Mouse (Mus musculus) forebrain, embryonic 16.5 days (tissue): ENCODE results near the gene Commd1. TPM values are rescaled to one million over a fixed set of nuclear protein-coding genes. Genes with fewer than 3 reads are reported as not detected.

ENCODE experiments used
- ATAC-seq: fragments of 200-750 bp; cut with Nextera tagmentation; 2 replicates; pipeline ENCODE4 v1.8.0; 2017; ENCODE audit warnings: mild to moderate bottlenecking, moderate library complexity
- H3K27ac ChIP-seq: fragments of 300-500 bp; sonication (generic); 2 replicates; pipeline ENCODE4 v1.5.1; 2014; ENCODE audit warnings: low read length, control low read depth
- H3K27me3 ChIP-seq: fragments of 300-500 bp; sonication (generic); replicated peaks from 2 replicates; pipeline ENCODE4 v1.6.1; 2014; ENCODE audit warnings: low read length; ENCODE audit not compliant: control insufficient read depth, insufficient read depth
- H3K36me3 ChIP-seq: fragments of 300-500 bp; sonication (generic); 2 replicates; pipeline ENCODE4 v1.6.1; 2014; ENCODE audit not compliant: control insufficient read depth, insufficient read depth
- H3K4me1 ChIP-seq: fragments of 300-500 bp; sonication (generic); replicated peaks from 2 replicates; pipeline ENCODE4 v1.6.1; 2014; ENCODE audit warnings: low read length; ENCODE audit not compliant: control insufficient read depth, insufficient read depth
- H3K4me2 ChIP-seq: fragments of 300-500 bp; sonication (generic); 2 replicates; pipeline ENCODE4 v1.6.1; 2014; ENCODE audit warnings: mild to moderate bottlenecking, low read length, control low read depth
- H3K4me3 ChIP-seq: fragments of 300-500 bp; sonication (generic); replicated peaks from 2 replicates; pipeline ENCODE4 v1.5.1; 2014; ENCODE audit warnings: mild to moderate bottlenecking, low read length, control low read depth
- H3K9ac ChIP-seq: fragments of 300-500 bp; sonication (generic); replicated peaks from 2 replicates; pipeline ENCODE4 v1.6.1; 2014; ENCODE audit warnings: low read depth, low read length, control low read depth
- H3K9me3 ChIP-seq: fragments of 300-500 bp; sonication (generic); 2 replicates; pipeline ENCODE4 v1.6.1; 2016; ENCODE audit warnings: low read length; ENCODE audit not compliant: control insufficient read depth
- WGBS: fragments of 180-500 bp; shearing (Covaris S2); extraction: QIAGEN DNeasy Blood & Tissue Kit; methylation state at CpG from one replicate; pipeline ENCODE4 v1.1.7; 2014; 5-methylcytosine and 5-hydroxymethylcytosine counted together
- polyA plus RNA-seq: library from polyadenylated mRNA; unstranded; fragments of >200 nt; fragmentation: Nextera tagmentation; extraction: Ambion mirVana; gene quantifications from 2 replicates; pipeline ENCODE4 v1.2.1, GENCODE M21; 2015

Gene Commd1
- polyA plus RNA-seq, 1 experiment from 2014 or later, result 225 TPM

DNA sequence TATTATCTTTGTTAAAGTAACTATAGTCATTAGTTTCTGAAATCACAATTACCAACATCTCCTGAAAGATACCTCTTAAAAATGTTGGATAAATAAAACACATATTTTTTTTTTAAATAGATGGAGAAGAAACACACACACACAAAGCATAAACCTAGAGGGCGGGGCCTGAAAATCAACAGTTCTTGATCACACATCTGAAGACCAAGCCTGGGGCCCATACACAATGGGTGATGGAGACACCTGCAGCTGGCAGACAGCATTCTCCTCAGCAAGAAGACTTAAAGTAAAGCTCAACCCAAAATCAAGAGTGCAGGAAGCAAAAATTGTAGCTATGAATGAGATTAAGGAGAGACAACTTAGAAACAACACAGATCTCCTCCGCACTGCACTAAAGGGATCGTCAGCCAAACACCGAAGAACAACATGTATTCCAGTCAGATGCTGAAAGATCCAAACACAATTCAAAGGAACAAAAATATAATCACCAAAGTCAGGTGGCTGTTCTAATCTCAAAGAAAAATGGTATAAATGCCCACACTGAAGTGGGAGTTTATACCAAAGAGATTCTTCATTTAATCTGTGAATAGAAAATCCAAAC lies 44.4 kb downstream of the Commd1 start:
- ATAC-seq, result no peak
- no peak overlapping the region for H3K27ac ChIP-seq
- WGBS, result 91% methylated on average over 4 of the region's 4 CpGs
- H3K36me3 ChIP-seq, result no peaks in the 10 kb centered on the region
- no peaks in the 10 kb centered on the region for H3K27me3 ChIP-seq
- H3K4me1 ChIP-seq, result peaks cover 2% of the 10 kb centered on the region; the same call in 1 of the 2 replicates
- H3K4me2 ChIP-seq, result no peak overlapping the region
- no peak overlapping the region for H3K4me3 ChIP-seq
- H3K9ac ChIP-seq, result no peak overlapping the region
- no peaks in the 10 kb centered on the region for H3K9me3 ChIP-seq

DNA sequence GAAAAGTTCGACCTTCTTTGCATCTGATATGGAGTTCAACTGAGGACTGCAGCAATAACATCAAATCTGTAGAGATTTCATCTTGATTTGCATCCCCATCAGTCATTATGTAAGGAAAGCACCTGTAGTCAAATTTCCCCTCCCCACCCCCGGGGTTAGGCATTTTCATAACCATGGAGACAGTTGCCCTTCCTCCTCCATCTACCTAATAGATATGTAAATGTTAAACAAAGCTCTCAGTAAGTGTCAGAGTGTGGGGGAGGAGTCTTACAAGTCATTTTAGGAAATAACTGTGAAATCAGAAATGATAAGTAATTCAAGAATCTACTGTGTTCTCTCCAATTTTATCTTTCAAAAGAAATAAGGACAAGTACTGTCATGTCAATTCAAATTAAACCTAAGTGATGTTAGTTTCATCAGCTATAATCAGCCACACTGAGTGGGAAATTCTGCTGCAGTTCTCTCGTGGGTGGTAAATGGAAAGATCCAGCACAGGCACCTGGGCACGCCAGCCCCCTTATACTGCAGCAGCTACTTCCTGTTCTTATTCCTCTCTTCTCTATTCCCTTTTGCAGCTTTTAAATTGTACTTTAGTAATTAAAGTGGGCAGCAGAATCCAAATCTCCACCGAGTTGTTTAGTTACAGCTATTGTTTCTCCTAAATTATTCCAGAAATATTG lies 45.6 kb downstream of the Commd1 start:
- peaks cover 2% of the 10 kb centered on the region; the same call in 1 of the 2 replicates for H3K4me1 ChIP-seq
- H3K4me2 ChIP-seq, result no peak overlapping the region
- no peaks in the 10 kb centered on the region for H3K9me3 ChIP-seq
- no peaks in the 10 kb centered on the region for H3K36me3 ChIP-seq
- 59% methylated on average over 5 of the region's 5 CpGs for WGBS
- H3K9ac ChIP-seq, result no peak overlapping the region
- H3K27ac ChIP-seq, result no peak overlapping the region
- peak; percentile 90 for ATAC-seq
- H3K4me3 ChIP-seq, result no peak overlapping the region
- H3K27me3 ChIP-seq, result no peaks in the 10 kb centered on the region

GRCm38 (mm10) chr11:22932167-22932566 lies 50.0 kb downstream of the Commd1 start:
- no peak for ATAC-seq
- Histone ChIP-seq H3K4me2 (no peak overlapping the region), H3K36me3 (no peaks in the 10 kb centered on the region), H3K27me3 (no peaks in the 10 kb centered on the region), H3K4me3 (no peak overlapping the region), H3K4me1 (peaks cover 2% of the 10 kb centered on the region; the same call in 1 of the 2 replicates), H3K9me3 (no peaks in the 10 kb centered on the region), H3K9ac (no peak overlapping the region), H3K27ac (no peak overlapping the region)

GRCm38 (mm10) chr11:22931320-22931905 lies 50.8 kb downstream of the Commd1 start:
- no peaks in the 10 kb centered on the region for H3K27me3 ChIP-seq
- H3K9me3 ChIP-seq, result no peaks in the 10 kb centered on the region
- H3K4me1 ChIP-seq, result no peaks in the 10 kb centered on the region
- no peak overlapping the region for H3K4me3 ChIP-seq
- 97% methylated on average over 2 of the region's 2 CpGs for WGBS
- no peak overlapping the region for H3K9ac ChIP-seq
- H3K27ac ChIP-seq, result no peak overlapping the region
- no peaks in the 10 kb centered on the region for H3K36me3 ChIP-seq
- no peak for ATAC-seq
- H3K4me2 ChIP-seq, result no peak overlapping the region

DNA sequence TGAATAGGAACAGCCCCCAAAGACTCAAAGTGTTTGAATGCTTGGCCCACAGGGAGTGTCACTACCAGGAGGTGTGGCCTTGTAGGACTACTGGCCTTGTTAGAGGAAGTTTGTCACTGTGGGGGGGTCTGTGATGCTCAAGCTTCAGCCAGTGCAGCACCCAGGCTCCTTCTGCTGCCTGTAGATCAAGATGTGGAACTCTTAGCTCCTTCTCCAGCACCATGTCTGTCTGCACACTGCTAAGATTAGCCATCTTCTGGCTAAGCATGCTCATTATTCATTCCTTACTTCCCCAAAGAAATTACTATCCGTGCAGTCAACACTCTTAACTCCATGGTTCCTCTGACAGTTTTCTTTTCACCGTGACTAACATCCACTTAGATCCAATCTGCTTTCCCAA lies 52.1 kb downstream of the Commd1 start:
- WGBS, result 77% methylated on average over 2 of the region's 2 CpGs
- no peak for ATAC-seq
- Histone ChIP-seq H3K9me3 (no peaks in the 10 kb centered on the region), H3K9ac (no peak overlapping the region), H3K27ac (no peak overlapping the region), H3K36me3 (no peaks in the 10 kb centered on the region), H3K27me3 (no peaks in the 10 kb centered on the region), H3K4me1 (no peaks in the 10 kb centered on the region), H3K4me3 (no peak overlapping the region), H3K4me2 (no peak overlapping the region)

GRCm38 (mm10) chr11:22928586-22929169 lies 53.5 kb downstream of the Commd1 start:
- Histone ChIP-seq H3K4me2 (no peak overlapping the region), H3K9me3 (no peaks in the 10 kb centered on the region)
- WGBS, result 91% methylated on average over 8 of the region's 8 CpGs

DNA sequence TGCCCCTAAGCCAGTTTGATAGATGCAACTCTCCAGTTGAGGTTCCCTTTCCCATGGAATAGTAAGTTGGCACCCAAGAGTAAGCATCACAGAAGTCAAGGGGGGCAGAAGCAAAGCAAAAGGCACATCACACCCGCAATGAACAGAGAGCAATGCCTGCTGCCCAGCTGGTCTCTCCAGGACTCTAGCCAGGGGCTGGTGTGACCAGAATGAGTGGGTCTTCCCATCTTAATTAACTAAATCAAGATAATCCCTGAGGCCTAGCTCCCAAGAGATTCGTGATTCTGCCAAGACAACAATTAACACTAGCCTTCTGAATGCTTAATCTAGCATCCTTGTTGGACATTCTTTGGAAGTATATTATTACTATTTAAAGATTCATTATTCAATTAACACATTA lies 58.6 kb downstream of the Commd1 start:
- Histone ChIP-seq H3K4me3 (no peak overlapping the region), H3K4me2 (no peak overlapping the region), H3K4me1 (no peaks in the 10 kb centered on the region), H3K27me3 (no peaks in the 10 kb centered on the region), H3K9ac (no peak overlapping the region), H3K9me3 (no peaks in the 10 kb centered on the region), H3K36me3 (no peaks in the 10 kb centered on the region), H3K27ac (no peak overlapping the region)
- no peak for ATAC-seq
- WGBS, result 39% methylated on average over 2 of the region's 2 CpGs

More at GRCm38 (mm10) chr11:22928586-22929169, 53.5 kb downstream of the Commd1 start:
- Histone ChIP-seq H3K9ac (no peak overlapping the region), H3K4me3 (no peak overlapping the region), H3K4me1 (no peaks in the 10 kb centered on the region), H3K36me3 (no peaks in the 10 kb centered on the region), H3K27ac (no peak overlapping the region), H3K27me3 (no peaks in the 10 kb centered on the region)
- no peak for ATAC-seq

DNA sequence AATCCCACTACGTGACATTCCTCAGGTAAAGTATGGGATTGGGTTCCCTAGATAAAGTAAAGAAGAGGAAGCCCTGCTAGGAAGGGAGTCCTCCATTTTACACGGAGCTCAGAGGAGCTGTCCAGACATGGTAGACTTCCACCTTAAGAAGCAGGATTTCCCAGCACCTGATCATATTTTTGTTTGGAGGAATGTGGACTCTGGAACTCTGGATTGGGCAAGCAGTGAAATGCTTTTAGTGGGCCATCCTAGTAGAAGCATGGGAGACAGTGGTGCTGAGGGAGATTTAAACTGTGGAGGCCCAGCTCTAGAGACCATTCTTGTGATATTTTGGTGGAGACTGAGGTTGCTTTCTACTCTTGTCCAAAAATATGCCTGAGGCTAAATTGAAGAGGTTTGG lies 59.6 kb downstream of the Commd1 start:
- Histone ChIP-seq H3K9ac (no peak overlapping the region), H3K4me3 (no peak overlapping the region), H3K4me1 (no peaks in the 10 kb centered on the region), H3K36me3 (no peaks in the 10 kb centered on the region), H3K4me2 (no peak overlapping the region), H3K27me3 (no peaks in the 10 kb centered on the region), H3K27ac (no peak overlapping the region), H3K9me3 (no peaks in the 10 kb centered on the region)
- ATAC-seq, result no peak
- WGBS, result 94% methylated on average over 2 of the region's 2 CpGs

GRCm38 (mm10) chr11:22919336-22919735 lies 62.8 kb downstream of the Commd1 start:
- 90% methylated on average over 2 of the region's 2 CpGs for WGBS

More at GRCm38 (mm10) chr11:22919336-22919735, 62.8 kb downstream of the Commd1 start:
- no peak overlapping the region for H3K4me3 ChIP-seq
- no peak for ATAC-seq
- no peaks in the 10 kb centered on the region for H3K36me3 ChIP-seq
- no peaks in the 10 kb centered on the region for H3K4me1 ChIP-seq
- H3K27ac ChIP-seq, result no peak overlapping the region
- H3K9me3 ChIP-seq, result no peaks in the 10 kb centered on the region
- no peaks in the 10 kb centered on the region for H3K27me3 ChIP-seq
- no peak overlapping the region for H3K9ac ChIP-seq
- H3K4me2 ChIP-seq, result no peak overlapping the region
